Mouse (Mus musculus): ENCODE data around the gene Fam133b.
A peak's percentile ranks its signal among the peaks of the same experiment; 100 is the strongest.

The Fam133b gene

DNA sequence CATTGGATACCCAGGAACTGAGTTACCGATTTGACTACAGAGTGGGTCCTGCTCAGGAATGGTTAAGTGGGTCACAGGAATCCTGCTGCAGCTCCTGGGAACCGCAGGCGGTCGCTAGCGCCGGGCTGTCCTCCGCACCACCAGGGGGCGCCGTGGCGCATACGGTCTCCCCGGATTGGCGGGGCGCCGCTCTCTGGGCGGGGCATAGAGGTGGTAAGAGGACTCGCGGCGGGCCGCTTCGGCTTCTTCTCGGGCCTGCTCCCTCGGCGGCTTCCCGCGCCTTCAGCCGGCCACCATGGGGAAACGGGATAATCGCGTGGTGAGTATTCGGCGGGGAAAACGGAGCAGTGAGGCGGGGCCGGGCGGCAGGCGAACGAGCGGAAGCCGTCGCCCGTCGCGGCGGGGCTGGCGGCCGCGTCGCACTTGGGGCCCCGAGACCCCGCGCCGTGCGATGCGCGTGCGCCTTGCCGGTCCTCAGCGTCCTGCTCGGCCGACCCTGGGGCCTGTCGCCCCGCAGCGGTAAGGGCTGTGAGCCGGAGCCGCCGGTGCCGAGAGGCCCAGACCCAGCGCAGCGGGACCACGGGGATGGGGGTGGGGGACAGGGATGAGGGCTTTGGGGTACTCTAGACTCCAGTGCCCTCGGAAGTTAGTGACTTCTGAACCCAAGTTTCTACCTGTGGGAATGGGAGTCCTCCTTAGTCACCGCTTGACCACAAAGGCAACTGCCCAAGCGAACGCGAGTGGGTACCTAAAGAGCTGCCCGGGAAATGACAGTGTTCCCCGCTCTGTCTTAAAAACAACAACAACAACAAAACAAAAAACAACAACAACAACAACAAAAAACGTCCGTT, at the start of gene Fam133b:
Gene Fam133b, plus strand, starts transcription at position 205 of the 851 bp plus-strand sequence.
- DNase-seq (ENCODE audit: low spot score in 2 of 2): peak; percentile 95 to 97

GRCm38 (mm10) chr5:3493968-3494367, 49.7 kb upstream of the Fam133b start:
- no peak for DNase-seq (ENCODE audit: low spot score in 2 of 2)

DNA sequence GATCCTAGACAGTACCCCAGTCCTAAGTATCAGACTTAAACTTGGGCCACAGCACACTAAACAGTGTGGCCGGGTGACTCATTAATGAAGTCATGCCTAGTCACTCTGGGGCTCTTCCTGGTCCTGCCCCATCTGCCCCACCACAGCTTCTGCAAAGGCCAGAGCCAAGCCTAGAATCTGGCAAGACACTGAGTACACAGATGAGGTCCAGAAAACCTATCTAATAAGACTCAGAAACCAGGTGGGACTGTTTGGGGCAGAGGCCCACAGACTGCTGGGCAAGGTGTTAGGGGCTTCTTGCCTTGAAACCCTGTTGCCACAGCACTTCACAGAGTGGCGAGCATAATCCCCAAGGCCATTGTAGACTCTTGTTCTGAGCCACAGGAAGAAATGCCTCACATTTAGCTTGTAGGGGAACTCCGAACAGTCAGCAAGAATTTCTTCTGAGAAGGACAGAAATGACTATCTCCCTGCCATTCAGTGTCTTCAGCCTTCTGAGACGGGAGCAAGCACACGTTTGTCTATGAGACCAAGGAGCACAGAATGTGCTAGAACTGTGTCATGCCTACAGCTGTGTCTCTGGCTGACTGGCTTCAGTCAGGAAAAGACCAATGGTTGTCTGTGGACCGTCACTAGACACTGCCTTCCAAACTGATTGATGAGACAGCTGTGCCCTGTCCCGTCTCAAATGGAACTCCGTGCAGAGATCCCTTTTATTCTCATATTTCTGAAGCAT, 49.0 kb upstream of the Fam133b start:
- DNase-seq (ENCODE audit: low spot score in 2 of 2): no peak

DNA sequence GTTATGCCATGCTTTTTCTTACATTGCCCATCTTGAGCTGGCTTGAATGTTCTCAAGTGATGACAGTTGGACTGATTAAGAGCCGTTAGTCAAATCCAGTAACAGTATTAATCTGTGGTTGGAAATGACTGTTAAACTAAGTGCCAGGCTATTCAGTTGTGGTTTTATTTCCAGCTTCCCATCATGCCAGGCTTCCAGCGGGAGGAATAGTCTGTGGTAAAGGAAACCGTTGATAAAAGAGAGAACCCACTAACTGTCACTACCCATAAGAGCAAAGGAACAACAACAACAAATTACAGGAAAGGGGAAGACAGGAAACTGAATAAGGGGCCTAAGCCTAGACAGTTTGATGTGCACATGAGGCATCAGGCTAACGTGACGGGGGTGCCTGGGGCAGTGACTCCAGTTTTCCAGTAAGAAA, 46.1 kb upstream of the Fam133b start:
- DNase-seq (ENCODE audit: low spot score in 2 of 2): no peak

- DNase-seq (ENCODE audit: low spot score in 2 of 2): no peak
Observed at GRCm38 (mm10) chr5:3500298-3500697, 43.3 kb upstream of the Fam133b start.

DNA sequence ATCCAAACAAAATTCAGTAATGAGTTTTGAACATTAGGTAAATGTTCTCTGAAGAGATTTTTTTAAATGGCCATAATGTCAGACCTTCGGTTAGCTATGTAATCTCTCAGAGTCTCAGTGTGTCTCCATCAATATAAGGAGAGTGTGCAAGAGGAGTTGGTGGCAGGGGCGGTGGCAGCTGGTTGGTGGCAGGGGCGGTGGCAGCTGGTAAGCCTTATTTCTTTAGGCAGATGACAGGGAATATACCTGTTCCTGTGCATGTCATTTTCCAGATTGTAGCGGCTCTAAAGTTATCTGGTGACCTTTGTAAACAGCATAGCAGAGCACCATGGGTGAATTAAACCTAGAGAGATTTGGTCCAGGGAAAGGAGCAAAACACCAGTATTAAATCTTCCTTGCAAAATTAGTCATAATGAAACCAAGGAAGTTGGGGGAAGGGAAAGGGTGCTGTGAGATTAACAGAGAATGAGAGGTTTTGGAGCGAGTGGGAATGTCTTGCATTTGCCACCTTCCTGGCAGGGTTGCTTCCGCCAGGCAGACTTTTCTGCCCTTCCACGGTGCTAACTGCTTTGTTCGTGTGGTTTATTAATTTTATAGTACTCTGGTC, 42.6 kb upstream of the Fam133b start:
- DNase-seq (ENCODE audit: low spot score in 2 of 2): no peak

- DNase-seq (ENCODE audit: low spot score in 2 of 2): no peak
Observed at GRCm38 (mm10) chr5:3501564-3502001, 42.0 kb upstream of the Fam133b start.

DNA sequence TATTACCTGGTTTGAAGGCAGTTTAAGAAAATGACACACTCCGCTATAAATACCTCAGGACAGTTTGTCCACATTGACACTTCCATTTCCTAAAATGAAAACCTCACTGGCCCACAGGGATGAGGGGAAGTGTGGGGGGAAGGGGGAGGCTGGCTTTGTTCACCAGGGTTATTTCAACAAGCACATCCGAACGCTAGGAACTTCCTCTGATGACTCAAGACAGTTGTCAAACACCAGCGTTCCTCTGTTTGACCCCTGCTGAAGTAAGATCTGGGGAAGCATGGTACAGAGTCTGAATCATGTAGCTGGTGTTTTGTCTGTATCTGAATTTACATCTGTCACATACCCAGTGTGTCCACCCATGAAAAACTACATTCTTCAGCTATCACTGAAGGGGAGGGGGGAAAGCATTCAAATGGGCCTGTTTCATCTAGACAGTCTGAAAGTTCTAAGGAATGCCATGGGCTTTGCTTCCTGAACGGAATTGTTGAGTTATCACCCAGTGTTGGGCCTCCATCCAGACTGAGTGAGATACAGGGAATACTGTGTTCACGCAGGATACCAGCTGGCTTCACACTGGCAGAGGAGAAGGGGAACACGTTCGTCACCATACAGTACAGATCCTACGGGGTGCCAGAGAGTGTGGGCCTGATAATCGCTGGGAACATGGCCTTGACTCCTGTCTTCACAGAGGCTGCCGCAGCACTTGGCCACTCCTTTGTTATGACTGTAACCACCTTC, 40.9 kb upstream of the Fam133b start:
- peak; percentile 59 to 68 for DNase-seq (ENCODE audit: low spot score in 2 of 2)

DNA sequence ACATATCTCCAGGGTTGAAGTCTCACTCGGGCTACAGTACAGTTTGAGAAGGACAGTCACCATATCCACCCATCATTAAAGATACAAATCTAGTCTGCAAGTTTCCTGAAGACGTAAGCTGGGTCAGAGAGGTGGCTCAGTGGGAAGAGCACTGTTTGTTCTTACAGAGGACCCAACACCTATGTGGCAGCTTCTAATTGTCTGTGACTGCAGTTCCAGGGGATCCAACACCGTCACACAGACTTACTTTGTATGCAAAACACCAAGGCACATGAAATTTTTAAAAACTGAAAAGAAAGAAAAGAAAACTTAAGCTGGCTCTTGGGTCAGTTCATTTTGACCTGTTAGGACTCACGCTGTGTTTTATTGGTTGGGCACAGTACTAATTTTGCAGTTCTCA, 40.3 kb upstream of the Fam133b start:
- DNase-seq (ENCODE audit: low spot score in 2 of 2): no peak

- no peak for DNase-seq (ENCODE audit: low spot score in 2 of 2)
Observed at GRCm38 (mm10) chr5:3503836-3504323, 39.8 kb upstream of the Fam133b start.

DNA sequence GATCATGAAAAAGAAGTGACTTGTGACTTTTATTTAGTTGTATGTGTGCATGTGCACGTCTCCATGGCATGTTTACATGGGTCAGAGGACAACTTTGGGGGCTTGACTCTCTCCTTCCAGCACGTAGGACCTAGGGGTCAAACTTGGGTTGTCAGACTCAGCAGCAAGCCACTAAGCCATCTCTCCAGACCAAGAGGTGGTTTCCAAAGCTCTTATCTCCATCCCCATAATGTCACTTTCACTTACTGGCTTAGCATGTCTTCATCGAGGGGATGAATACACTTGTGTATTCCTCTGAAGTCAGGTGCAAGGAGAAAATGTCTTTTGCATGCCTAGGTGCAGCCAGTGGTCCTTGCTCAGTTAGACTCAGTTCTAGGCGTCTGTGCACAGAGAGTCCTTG, 39.2 kb upstream of the Fam133b start:
- no peak for DNase-seq (ENCODE audit: low spot score in 2 of 2)

- no peak for DNase-seq (ENCODE audit: low spot score in 2 of 2)
Observed at GRCm38 (mm10) chr5:3505553-3505952, 38.1 kb upstream of the Fam133b start.

- no peak for DNase-seq (ENCODE audit: low spot score in 2 of 2)
Observed at GRCm38 (mm10) chr5:3508480-3509381, 34.9 kb upstream of the Fam133b start.

DNA sequence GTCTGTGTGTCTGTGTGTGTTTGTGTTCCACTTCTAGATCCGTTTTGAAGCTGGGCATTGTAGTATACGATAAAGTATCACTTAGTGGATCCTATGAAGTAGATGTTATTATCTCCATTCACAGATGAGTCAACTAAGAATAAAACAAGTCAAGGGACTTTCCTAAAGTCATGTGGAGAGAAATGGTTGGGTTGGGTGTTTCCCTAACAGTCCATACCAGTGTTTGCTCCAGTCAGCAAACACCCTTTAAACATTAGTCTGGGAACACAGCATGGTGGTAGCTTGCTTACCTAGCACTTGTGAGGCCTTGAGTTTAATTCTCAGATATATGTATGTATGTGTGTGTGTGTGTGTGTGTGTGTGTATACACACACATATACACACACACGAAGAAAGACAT, 34.1 kb upstream of the Fam133b start:
- DNase-seq (ENCODE audit: low spot score in 2 of 2): no peak

- DNase-seq (ENCODE audit: low spot score in 2 of 2): peak in 1 of 2 experiments; percentile 26
Observed at GRCm38 (mm10) chr5:3511097-3511795, 32.4 kb upstream of the Fam133b start.

GRCm38 (mm10) chr5:3512584-3512983, 31.0 kb upstream of the Fam133b start:
- peak in 1 of 2 experiments; percentile 17 for DNase-seq (ENCODE audit: low spot score in 2 of 2)

DNA sequence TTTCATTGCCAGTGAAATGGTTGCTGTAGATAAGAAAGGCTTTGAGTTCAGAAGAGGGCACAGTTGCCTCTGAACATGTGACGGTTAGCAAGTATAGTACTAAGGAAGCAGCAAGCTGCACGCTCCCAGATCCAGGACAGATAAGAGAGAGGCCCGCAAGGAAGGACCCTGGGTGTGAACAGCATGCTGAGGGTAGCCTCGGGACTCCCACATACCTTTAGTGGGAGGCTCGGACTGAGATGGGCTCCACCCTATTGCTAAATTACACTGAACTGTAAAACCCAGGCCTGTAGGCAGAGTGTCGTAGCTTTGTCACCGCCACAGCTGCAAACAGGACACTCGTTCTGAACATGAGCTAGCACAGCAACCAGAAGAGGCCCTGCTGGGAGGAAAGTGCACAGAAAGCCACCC, 28.7 kb upstream of the Fam133b start:
- DNase-seq (ENCODE audit: low spot score in 2 of 2): peak in 1 of 2 experiments; percentile 16

GRCm38 (mm10) chr5:3515477-3515876, 28.2 kb upstream of the Fam133b start:
- peak in 1 of 2 experiments; percentile 19 for DNase-seq (ENCODE audit: low spot score in 2 of 2)

- DNase-seq (ENCODE audit: low spot score in 2 of 2): peak; percentile 66 to 68
Observed at GRCm38 (mm10) chr5:3516481-3517075, 27.1 kb upstream of the Fam133b start.
